Mouse (Mus musculus) leukemia stem cell, adult 10-12 weeks (primary cell): ENCODE data around the gene Sncg. TPM values are rescaled to one million over a fixed set of nuclear protein-coding genes. Genes with fewer than 3 reads are reported as not detected.

Source experiments
- polyA plus RNA-seq: library from polyadenylated mRNA; stranded (reverse); fragments of >175 nt; gene quantifications from 2 replicates; pipeline ENCODE4 v1.2.3, GENCODE M21; 2012; ENCODE audit warnings: low replicate concordance

Gene Sncg
- not detected in 2 replicates for polyA plus RNA-seq

GRCm38 (mm10) chr14:34374577-34374976 lies at the start of gene Sncg:
Gene Sncg, minus strand, starts transcription at chr14:34374789.

GRCm38 (mm10) chr14:34375415-34375904 lies 871 bp upstream of the Sncg start, which contains the start of gene Mmrn2:
Gene Mmrn2, plus strand, starts transcription at chr14:34375465.

GRCm38 (mm10) chr14:34355301-34355700 lies 19.3 kb downstream of the Sncg start, which contains the start of gene Fam25c:
Gene Fam25c, minus strand, starts transcription at chr14:34355433.

Other genes starting within 250 kb of the Sncg start
- gene Npy4r, start 222.3 kb downstream of the Sncg start, polyA plus RNA-seq: not detected in 2 replicates
- gene Gprin2, start 173.1 kb downstream of the Sncg start, polyA plus RNA-seq: not detected in 2 replicates
- gene Syt15, start 155.2 kb downstream of the Sncg start, polyA plus RNA-seq: 0.14 and 0.55 TPM in 2 replicates
- gene Shld2, start 64.3 kb downstream of the Sncg start, polyA plus RNA-seq: 6.3 and 6.8 TPM in 2 replicates
- 25.0 and 63.0 TPM in 2 replicates for gene Glud1, start 64.1 kb downstream of the Sncg start, polyA plus RNA-seq
- gene Fam25c, start 19.4 kb downstream of the Sncg start, polyA plus RNA-seq: not detected in 2 replicates
- gene Mmrn2, start 676 bp upstream of the Sncg start, polyA plus RNA-seq: 0.60 and 1.2 TPM in 2 replicates
- gene Bmpr1a, start 128.6 kb upstream of the Sncg start, polyA plus RNA-seq: 0.13 TPM in 1 of 2 replicates, not detected in the other
- not detected in 2 replicates for gene 9230112D13Rik, start 148.0 kb upstream of the Sncg start, polyA plus RNA-seq
- not detected in 2 replicates for gene Ldb3, start 213.9 kb upstream of the Sncg start, polyA plus RNA-seq
- gene Opn4, start 225.4 kb upstream of the Sncg start, polyA plus RNA-seq: not detected in 2 replicates